14 mouse cellular contexts compared by ENCODE assay signal in genomic region chr19:47563715-47564114, GRCm38 (mm10).
"Had no signal": no experiment of that assay in that cellular context is flagged by ENCODE, and none has a peak within 500 bp of the region (broad histone marks: within the 10 kb centered on the region; RNA-seq: fewer than 3 reads in every experiment).

No protein-coding gene starts in this region.

- H3K27me3 ChIP-seq: hindbrain, embryonic 13.5 days; liver, embryonic 12.5 days; megakaryocyte, embryonic 14.5 days; neural tube, embryonic 12.5 days had no signal

- H3K27ac ChIP-seq: hindbrain, embryonic 13.5 days; hindbrain, postnatal 0 days; limb, embryonic 15.5 days; liver, embryonic 12.5 days; midbrain, embryonic 15.5 days; neural tube, embryonic 12.5 days had no signal

- H3K4me2 ChIP-seq: hindbrain, embryonic 13.5 days; limb, embryonic 15.5 days; liver, embryonic 12.5 days; midbrain, embryonic 11.5 days; midbrain, embryonic 15.5 days; neural tube, embryonic 12.5 days had no signal

- H3K9me3 ChIP-seq: hindbrain, embryonic 13.5 days; limb, embryonic 15.5 days; liver, embryonic 12.5 days; midbrain, embryonic 15.5 days; neural tube, embryonic 12.5 days had no signal

- H3K4me3 ChIP-seq: hindbrain, embryonic 13.5 days; limb, embryonic 15.5 days; liver, embryonic 12.5 days; megakaryocyte, embryonic 14.5 days; midbrain, embryonic 15.5 days; neural tube, embryonic 12.5 days had no signal

- H3K4me1 ChIP-seq: neural tube, embryonic 12.5 days had no signal

- H3K36me3 ChIP-seq: hindbrain, embryonic 13.5 days; limb, embryonic 15.5 days; liver, embryonic 12.5 days; midbrain, embryonic 15.5 days; neural tube, embryonic 12.5 days had no signal

- ATAC-seq: hindbrain, postnatal 0 days; liver, embryonic 12.5 days; midbrain, embryonic 15.5 days had no signal

- H3K9ac ChIP-seq: hindbrain, embryonic 13.5 days; limb, embryonic 15.5 days; liver, embryonic 12.5 days; midbrain, embryonic 15.5 days; neural tube, embryonic 12.5 days had no signal

- DNase-seq: kidney, adult 11 months; kidney, postnatal 10 days; layer of hippocampus, adult 9-11 months; layer of hippocampus, postnatal 36 days; lung, postnatal 4 days; thymus, postnatal 4 days had no signal
